Mouse (Mus musculus) G1E (cell line): ENCODE results near the gene Fyco1.

Experiments used
- CTCF ChIP-seq: IDR thresholded peaks from 2 replicates; pipeline ENCODE4 v1.5.1; 2012; ENCODE audit warnings: low read depth, low read length, inconsistent platforms, mixed read lengths
- GATA1 ChIP-seq: IDR thresholded peaks from 2 replicates; pipeline ENCODE4 v1.6.1; 2012; ENCODE audit warnings: borderline replicate concordance, low read length, inconsistent platforms, mixed read lengths
- POLR2AphosphoS5 ChIP-seq: IDR thresholded peaks from 2 replicates; pipeline ENCODE4 v1.6.1; 2012; ENCODE audit warnings: low read depth, low read length, inconsistent platforms; ENCODE audit not compliant: insufficient replicate concordance
- TAL1 ChIP-seq: conservative IDR thresholded peaks from 2 replicates; pipeline ENCODE4 v1.6.1; 2012; ENCODE audit warnings: low read depth, low read length, inconsistent platforms, mixed read lengths

DNA sequence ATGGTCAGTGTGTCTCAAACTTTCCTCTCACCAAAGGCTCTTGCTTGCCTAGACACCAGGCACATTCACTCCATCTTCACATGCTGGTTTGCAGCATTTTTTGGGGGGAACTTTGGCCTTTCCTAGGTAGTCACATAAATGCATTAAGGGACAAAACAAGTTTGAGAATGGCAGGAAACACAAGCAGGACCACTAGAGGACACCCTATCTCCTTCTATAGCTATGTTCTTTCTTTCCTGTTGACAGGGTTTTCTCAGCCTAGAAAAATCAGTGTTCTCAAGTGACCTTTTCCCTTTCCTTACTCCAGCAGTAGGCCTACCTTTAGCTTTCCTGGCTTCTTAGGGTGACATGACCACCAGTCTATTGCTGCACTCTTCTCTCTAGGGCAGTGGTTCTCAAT, 48.8 kb downstream of the Fyco1 start:
- TF ChIP-seq CTCF: no peak
- TF ChIP-seq TAL1: no peak
- TF ChIP-seq POLR2AphosphoS5: no peak
- no peak for TF ChIP-seq GATA1
